ENCODE assay signal across 12 mouse cellular contexts in genomic region chr19:18646853-18647420, GRCm38 (mm10). TPM values are rescaled to one million over a fixed set of nuclear protein-coding genes. Genes with fewer than 3 reads are reported as not detected.
DNase-seq lines count a peak whose midpoint lies in the region; ATAC-seq and TF ChIP-seq lines count a peak whose summit lies in the region.
"Had no signal": no experiment of that assay in that cellular context is flagged by ENCODE, and none has a peak within 500 bp of the region (broad histone marks: within the 10 kb centered on the region; RNA-seq: fewer than 3 reads in every experiment).

No protein-coding gene starts in this region.

- DNase-seq in kidney, adult 2 months, result no peak
- DNase-seq in G1E (ENCODE audit: low spot score), result no peak
- DNase-seq in c-Kit-positive CD71-positive TER-119-positive erythroid progenitor cells, embryonic 14.5 days (ENCODE audit: low spot score), result peak; percentile 70
- no peak for DNase-seq in frontal cortex, postnatal 14 days (ENCODE audit: low spot score in 2 of 2)
- no peak for DNase-seq in layer of hippocampus, postnatal 10 days (ENCODE audit: low spot score in 2 of 2)
- DNase-seq: cerebellum, adult 11 months; kidney, postnatal 4 days had no signal

- H3K79me2 ChIP-seq in macrophage (ENCODE audit: inconsistent target), result no peaks in the 10 kb centered on the region

- no peak for TF ChIP-seq POLR2A in kidney, adult 2 months (IDR thresholded peaks at IDR 0.05; ENCODE audit: low read depth, low read length)

- peaks cover 3% of the 10 kb centered on the region; the same call in 1 of the 2 replicates for H3K36me3 ChIP-seq in kidney, embryonic 15.5 days
- H3K36me3 ChIP-seq in kidney, adult 2 months (ENCODE audit: control insufficient read depth, insufficient read depth, low read length), result peaks cover 11% of the 10 kb centered on the region
- peaks cover 35% of the 10 kb centered on the region for H3K36me3 ChIP-seq in G1E (replicated peaks)
- H3K36me3 ChIP-seq in macrophage (ENCODE audit: inconsistent target), result peaks cover 5% of the 10 kb centered on the region; the same call in 1 of the 2 replicates
- H3K36me3 ChIP-seq: heart, embryonic 10.5 days had no signal

- H3K9ac ChIP-seq in kidney, embryonic 15.5 days, result no peak overlapping the region

- no peak overlapping the region for H3K4me3 ChIP-seq in kidney, embryonic 15.5 days (replicated peaks)
- H3K4me3 ChIP-seq in kidney, adult 2 months (ENCODE audit: insufficient read depth, low read depth, low read length), result no peak overlapping the region
- H3K4me3 ChIP-seq in G1E (ENCODE audit: low read depth, low read length) (no peak overlapping the region; the same call in 1 of the 2 replicates), macrophage (ENCODE audit: inconsistent target) (no peak overlapping the region)
- H3K4me3 ChIP-seq: erythroblast, embryonic 14.5 days; heart, embryonic 10.5 days had no signal

- TF ChIP-seq CTCF in kidney, adult 2 months (conservative IDR thresholded peaks at IDR 0.05; ENCODE audit: insufficient read depth, insufficient read length, low read depth, low read length), result no peak
- no peak for TF ChIP-seq CTCF in G1E (IDR thresholded peaks at IDR 0.05; ENCODE audit: low read depth, low read length)

- no peaks in the 10 kb centered on the region for H3K27me3 ChIP-seq in kidney, embryonic 15.5 days
- H3K27me3 ChIP-seq in kidney, adult 2 months (replicated peaks; ENCODE audit: control insufficient read depth, insufficient read depth, low read length), result no peaks in the 10 kb centered on the region
- H3K27me3 ChIP-seq in G1E (ENCODE audit: insufficient read depth, low read length), result no peaks in the 10 kb centered on the region

- no peaks in the 10 kb centered on the region for H3K4me1 ChIP-seq in kidney, embryonic 15.5 days
- H3K4me1 ChIP-seq in kidney, adult 2 months (ENCODE audit: control insufficient read depth, insufficient read depth, low read length), result no peaks in the 10 kb centered on the region
- H3K4me1 ChIP-seq in G1E (ENCODE audit: insufficient read depth, low read depth, low read length), result peaks cover 82% of the 10 kb centered on the region

- no peak overlapping the region for H3K4me2 ChIP-seq in kidney, embryonic 15.5 days

- 35% methylated on average over 5 of the region's 5 CpGs for WGBS in kidney, embryonic 15.5 days
- WGBS in kidney, adult 2 months, result 42% methylated on average over 5 of the region's 5 CpGs
- 52% methylated on average over 5 of the region's 5 CpGs for WGBS in macrophage (ENCODE audit: missing documents)

- ATAC-seq in kidney, embryonic 15.5 days (replicated peaks; ENCODE audit: low FRiP score), result peak; percentile 69
- peak; percentile 57 for ATAC-seq in G1E (ENCODE audit: extremely low read depth, insufficient number of reproducible peaks, low FRiP score, poor library complexity, severe bottlenecking)
- ATAC-seq in frontal cortex, adult (ENCODE audit: low TSS enrichment), result no peak

- 0 out of 2 replicates have a peak overlapping the region, but pooled peaks have one; percentile 4 for H3K27ac ChIP-seq in kidney, embryonic 15.5 days
- H3K27ac ChIP-seq in kidney, adult 2 months (ENCODE audit: insufficient read depth, low read depth, low read length), result no peak overlapping the region
- H3K27ac ChIP-seq in macrophage, result peak overlapping the region; percentile 96

- no peaks in the 10 kb centered on the region for H3K9me3 ChIP-seq in kidney, embryonic 15.5 days (replicated peaks)
- H3K9me3 ChIP-seq in G1E (replicated peaks), result no peaks in the 10 kb centered on the region
- H3K9me3 ChIP-seq: heart, embryonic 10.5 days had no signal

RNA-seq across cellular contexts. Expression of gene Nmrk1, which starts 15.2 kb away (rescaled TPM):
- 24.0 and 24.7 TPM in 2 replicates for polyA plus RNA-seq in kidney, embryonic 15.5 days (2015; fragmentation: Nextera tagmentation; extraction: Ambion mirVana)
- polyA plus RNA-seq in kidney, adult 2 months (2012; rRNA removed), result 77.1 and 78.6 TPM in 2 replicates
- total RNA-seq in G1E (2014; fragmentation: Nextera tagmentation) (45.7 and 51.4 TPM in 2 replicates), G1E (2017) (37.5 and 41.3 TPM in 2 replicates)
- polyA plus RNA-seq in G1E (2012) (2.2 and 3.6 TPM in 2 replicates), macrophage (2018) (16.2 to 41.4 TPM (median 17.9 TPM) in 3 replicates)
- 100 to 1,000 TPM in 4 of 26 experiments, 10 to 100 TPM in 22; 13.6 to 128 (median 43.0) TPM for total RNA-seq in macrophage (2018; cell fraction: chromatin; rRNA removed)
- 10 to 100 TPM in 18 of 26 experiments, 1 to 10 TPM in 8; 5.3 to 26.5 (median 12.8) TPM for total RNA-seq in macrophage (2018; cell fraction: cytosol; rRNA removed)
- total RNA-seq in macrophage (2018; cell fraction: nucleus; rRNA removed), result 100 to 1,000 TPM in 1 of 26 experiments, 10 to 100 TPM in 25; 11.7 to 114 (median 31.0) TPM
- total RNA-seq in layer of hippocampus, postnatal 10 days (2021), result 1 to 10 TPM; 7.4 to 8.0 TPM
- polyA plus RNA-seq: erythroblast, embryonic 14.5 days had no signal

RNA-seq across cellular contexts. Expression of gene Ostf1, which starts 15.3 kb away (rescaled TPM):
- polyA plus RNA-seq in kidney, embryonic 15.5 days (2015; fragmentation: Nextera tagmentation; extraction: Ambion mirVana), result 114 TPM in 2 replicates
- polyA plus RNA-seq in kidney, adult 2 months (2012; rRNA removed), result 66.0 and 80.0 TPM in 2 replicates
- total RNA-seq in G1E (2014; fragmentation: Nextera tagmentation) (88.0 and 114 TPM in 2 replicates), G1E (2017) (322 and 331 TPM in 2 replicates)
- polyA plus RNA-seq in G1E (2012) (281 and 378 TPM in 2 replicates), macrophage (2018) (515 to 693 TPM (median 583 TPM) in 3 replicates)
- 100 to 1,000 TPM in 20 of 26 experiments, 10 to 100 TPM in 6; 48.7 to 282 (median 168) TPM for total RNA-seq in macrophage (2018; cell fraction: chromatin; rRNA removed)
- total RNA-seq in macrophage (2018; cell fraction: cytosol; rRNA removed), result 100 to 1,000 TPM; 397 to 624 (median 488) TPM
- 100 to 1,000 TPM in 24 of 26 experiments, 10 to 100 TPM in 2; 89.5 to 224 (median 144) TPM for total RNA-seq in macrophage (2018; cell fraction: nucleus; rRNA removed)
- 10 to 100 TPM; 30.6 to 38.2 TPM for total RNA-seq in layer of hippocampus, postnatal 10 days (2021)

RNA-seq across cellular contexts. Expression of gene Carnmt1, which starts 23.6 kb away (rescaled TPM):
- 32.8 and 35.2 TPM in 2 replicates for polyA plus RNA-seq in kidney, embryonic 15.5 days (2015; fragmentation: Nextera tagmentation; extraction: Ambion mirVana)
- polyA plus RNA-seq in kidney, adult 2 months (2012; rRNA removed), result 5.9 and 6.3 TPM in 2 replicates
- total RNA-seq in G1E (2014; fragmentation: Nextera tagmentation) (51.8 and 61.0 TPM in 2 replicates), G1E (2017) (90.5 and 94.5 TPM in 2 replicates)
- polyA plus RNA-seq in G1E (2012) (18.2 and 23.2 TPM in 2 replicates), macrophage (2018) (11.1 to 21.8 TPM (median 21.2 TPM) in 3 replicates)
- total RNA-seq in macrophage (2018; cell fraction: chromatin; rRNA removed), result 10 to 100 TPM in 11 of 26 experiments, 1 to 10 TPM in 15; 1.2 to 24.0 (median 7.4) TPM
- total RNA-seq in macrophage (2018; cell fraction: cytosol; rRNA removed), result 10 to 100 TPM; 10.2 to 24.7 (median 14.6) TPM
- total RNA-seq in macrophage (2018; cell fraction: nucleus; rRNA removed), result 10 to 100 TPM in 12 of 26 experiments, 1 to 10 TPM in 14; 5.0 to 28.0 (median 9.5) TPM
- 10 to 100 TPM; 11.4 to 11.6 TPM for total RNA-seq in layer of hippocampus, postnatal 10 days (2021)
